Mouse (Mus musculus) hindbrain, embryonic 10.5 days (tissue): ENCODE data around the gene Ctnna2. TPM values are rescaled to one million over a fixed set of nuclear protein-coding genes. Genes with fewer than 3 reads are reported as not detected.

Experiments used
- DNase-seq: peaks from one replicate; pipeline ENCODE4 v3.0.0-alpha.2; 2017; ENCODE audit warnings: low spot score
- H3K27ac ChIP-seq: fragments of 300-500 bp; sonication (generic); 2 replicates; pipeline ENCODE4 v1.5.1; 2016; ENCODE audit warnings: mild to moderate bottlenecking, moderate library complexity
- H3K27me3 ChIP-seq: fragments of 300-500 bp; sonication (generic); 2 replicates; pipeline ENCODE4 v1.6.1; 2016; ENCODE audit warnings: mild to moderate bottlenecking; ENCODE audit not compliant: poor library complexity, insufficient read depth, severe bottlenecking
- H3K36me3 ChIP-seq: fragments of 300-500 bp; sonication (generic); 2 replicates; pipeline ENCODE4 v1.6.1; 2016; ENCODE audit warnings: mild to moderate bottlenecking, moderate library complexity
- H3K4me1 ChIP-seq: fragments of 300-500 bp; sonication (generic); replicated peaks from 2 replicates; pipeline ENCODE4 v1.6.1; 2016; ENCODE audit warnings: mild to moderate bottlenecking
- H3K4me3 ChIP-seq: fragments of 300-500 bp; sonication (generic); 2 replicates; pipeline ENCODE4 v1.5.1; 2016; ENCODE audit warnings: mild to moderate bottlenecking, moderate library complexity
- H3K9me3 ChIP-seq: fragments of 300-500 bp; sonication (generic); 2 replicates; pipeline ENCODE4 v1.6.1; 2016; ENCODE audit warnings: mild to moderate bottlenecking, moderate library complexity
- WGBS: fragments of 180-500 bp; shearing (Covaris S2); methylation state at CpG from one replicate; pipeline ENCODE4 v1.1.7; 2016; 5-methylcytosine and 5-hydroxymethylcytosine counted together
- polyA plus RNA-seq: library from polyadenylated mRNA; unstranded; fragments of >200 nt; fragmentation: Nextera tagmentation; extraction: Ambion mirVana; gene quantifications from 2 replicates; pipeline ENCODE4 v1.2.1, GENCODE M21; 2016

The Ctnna2 gene
- polyA plus RNA-seq, 1 experiment from 2014 or later: 42.5 TPM

DNA sequence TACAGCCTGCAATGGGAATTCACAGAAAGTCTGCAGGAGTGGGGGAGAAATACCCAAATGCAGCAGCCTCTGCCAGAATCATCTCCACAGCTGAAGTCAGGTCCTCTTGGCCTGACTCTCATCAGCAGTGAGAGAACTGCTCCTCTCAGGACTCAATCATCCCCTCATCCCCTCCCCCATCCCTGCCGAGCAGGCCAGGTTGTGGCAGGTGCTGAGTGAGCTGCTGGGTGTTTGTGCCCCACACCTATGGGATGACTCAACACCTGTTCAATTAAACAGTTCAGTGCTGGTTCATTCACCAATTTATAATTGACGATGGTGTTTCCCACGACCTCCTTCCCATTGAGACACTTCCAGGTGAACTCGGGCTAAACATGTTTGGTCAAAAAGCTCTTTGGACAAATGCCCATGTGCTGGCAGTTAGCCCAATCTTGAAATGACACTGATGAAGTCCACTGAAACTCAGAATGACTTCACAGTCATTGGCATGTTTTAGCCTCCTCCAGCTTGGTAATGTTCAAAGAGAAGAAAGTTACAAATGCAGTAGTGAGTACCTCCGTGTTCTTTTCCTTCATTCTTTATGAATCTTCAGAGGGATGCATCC lies 1000.1 kb downstream of the Ctnna2 start:
- WGBS: 76% methylated on average over 5 of the region's 5 CpGs
- no peaks in the 10 kb centered on the region for H3K36me3 ChIP-seq
- DNase-seq: no peak
- no peak overlapping the region for H3K27ac ChIP-seq
- no peaks in the 10 kb centered on the region for H3K27me3 ChIP-seq
- no peaks in the 10 kb centered on the region for H3K9me3 ChIP-seq
- no peak overlapping the region for H3K4me3 ChIP-seq
- H3K4me1 ChIP-seq: peaks cover 8% of the 10 kb centered on the region; the same call in 1 of the 2 replicates

DNA sequence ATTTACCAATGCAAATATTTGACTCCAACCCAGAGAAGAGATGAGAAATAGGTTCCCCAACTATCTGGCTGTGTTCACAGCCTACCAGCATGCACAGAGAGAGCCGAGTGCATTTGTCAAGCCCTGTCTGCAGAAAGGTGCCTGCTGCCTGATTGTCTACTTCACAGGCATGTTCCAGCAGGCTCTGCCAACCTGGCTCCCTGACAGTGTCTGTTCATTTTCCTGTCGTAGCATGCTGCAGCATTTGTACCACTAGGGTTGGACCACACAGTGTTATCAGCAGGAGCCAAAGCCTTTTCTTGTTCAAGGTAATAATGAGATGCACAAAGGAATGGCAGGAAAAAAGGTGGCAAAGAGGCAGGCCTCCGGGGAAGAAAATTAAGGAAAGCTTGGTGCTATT lies 1001.7 kb downstream of the Ctnna2 start:
- no peaks in the 10 kb centered on the region for H3K36me3 ChIP-seq
- peak; percentile 4 for DNase-seq
- no peak overlapping the region for H3K27ac ChIP-seq
- H3K27me3 ChIP-seq: no peaks in the 10 kb centered on the region
- no peaks in the 10 kb centered on the region for H3K9me3 ChIP-seq
- 18% methylated on average over 3 of the region's 3 CpGs for WGBS
- no peak overlapping the region for H3K4me3 ChIP-seq
- H3K4me1 ChIP-seq: peaks cover 8% of the 10 kb centered on the region; the same call in 1 of the 2 replicates

DNA sequence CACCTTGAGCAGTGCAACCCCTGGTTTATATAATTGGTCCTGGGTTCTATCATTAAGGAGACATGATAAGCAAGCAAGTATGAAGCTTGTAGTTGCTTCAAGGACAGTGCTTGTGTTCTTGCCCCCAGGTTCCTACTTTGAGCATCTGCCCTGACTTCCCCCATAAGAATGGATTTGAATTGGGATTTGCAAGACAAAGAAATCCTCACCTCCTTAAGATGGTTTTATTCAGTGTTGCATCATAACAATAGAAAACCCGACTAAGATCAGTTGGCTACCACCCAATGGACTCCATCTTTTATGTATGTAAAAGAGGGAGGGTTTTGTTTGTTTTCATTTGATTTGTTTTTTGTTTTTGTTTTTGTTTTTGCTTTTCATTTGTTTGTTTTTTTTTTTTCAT lies 1005.2 kb downstream of the Ctnna2 start:
- WGBS: 61% methylated on average over 1 of the region's 1 CpGs
- Histone ChIP-seq H3K36me3 (no peaks in the 10 kb centered on the region), H3K4me1 (peaks cover 8% of the 10 kb centered on the region; the same call in 1 of the 2 replicates), H3K27ac (no peak overlapping the region), H3K4me3 (no peak overlapping the region), H3K27me3 (no peaks in the 10 kb centered on the region), H3K9me3 (no peaks in the 10 kb centered on the region)
- DNase-seq: no peak

DNA sequence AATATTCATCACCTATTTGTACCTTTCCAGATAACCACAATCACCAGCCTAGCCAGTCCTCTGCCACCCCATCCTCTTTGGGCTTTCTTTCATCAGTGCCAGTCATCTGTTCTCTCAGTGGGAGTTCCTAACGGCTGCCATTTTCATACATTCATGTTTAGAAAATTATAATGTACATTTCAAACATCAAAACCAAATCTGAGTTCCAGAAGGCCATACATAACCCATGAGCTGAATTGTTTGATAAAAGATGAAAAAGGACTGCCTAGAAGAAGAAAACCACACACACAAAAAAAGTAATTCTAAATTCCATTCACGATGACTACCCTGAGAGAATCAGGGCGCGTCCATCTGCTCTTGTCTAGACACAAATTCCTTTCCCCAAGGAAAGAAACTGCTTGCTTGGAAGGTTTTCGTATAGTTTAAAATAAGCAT lies 1014.5 kb downstream of the Ctnna2 start:
- Histone ChIP-seq H3K4me3 (no peak overlapping the region), H3K27me3 (no peaks in the 10 kb centered on the region), H3K9me3 (no peaks in the 10 kb centered on the region), H3K4me1 (no peaks in the 10 kb centered on the region), H3K36me3 (no peaks in the 10 kb centered on the region), H3K27ac (no peak overlapping the region)
- no peak for DNase-seq
- WGBS: 85% methylated on average over 5 of the region's 5 CpGs

DNA sequence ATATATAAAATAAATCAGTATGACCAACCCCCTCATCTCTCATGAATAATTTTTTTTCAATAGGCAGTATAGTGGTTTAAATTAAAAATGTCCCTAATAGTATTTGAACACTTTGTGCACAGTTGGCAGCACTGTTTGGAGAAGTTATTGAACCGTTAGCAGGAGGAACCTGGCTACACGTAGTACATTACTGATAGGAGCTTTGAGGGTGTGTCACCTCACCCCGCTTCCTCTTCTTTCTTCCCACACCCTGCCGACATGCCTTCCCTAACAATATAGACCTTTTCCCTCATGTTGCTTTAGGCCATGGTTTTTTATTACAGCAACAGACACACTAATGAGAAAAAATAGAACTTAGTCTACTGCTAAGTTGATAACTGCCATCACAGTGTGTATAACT lies 1071.4 kb downstream of the Ctnna2 start:
- Histone ChIP-seq H3K27ac (no peak overlapping the region), H3K4me1 (no peaks in the 10 kb centered on the region), H3K27me3 (no peaks in the 10 kb centered on the region), H3K9me3 (no peaks in the 10 kb centered on the region), H3K36me3 (no peaks in the 10 kb centered on the region), H3K4me3 (no peak overlapping the region)
- 79% methylated on average over 4 of the region's 4 CpGs for whole genome bisulfite sequencing
- DNase-seq: no peak

DNA sequence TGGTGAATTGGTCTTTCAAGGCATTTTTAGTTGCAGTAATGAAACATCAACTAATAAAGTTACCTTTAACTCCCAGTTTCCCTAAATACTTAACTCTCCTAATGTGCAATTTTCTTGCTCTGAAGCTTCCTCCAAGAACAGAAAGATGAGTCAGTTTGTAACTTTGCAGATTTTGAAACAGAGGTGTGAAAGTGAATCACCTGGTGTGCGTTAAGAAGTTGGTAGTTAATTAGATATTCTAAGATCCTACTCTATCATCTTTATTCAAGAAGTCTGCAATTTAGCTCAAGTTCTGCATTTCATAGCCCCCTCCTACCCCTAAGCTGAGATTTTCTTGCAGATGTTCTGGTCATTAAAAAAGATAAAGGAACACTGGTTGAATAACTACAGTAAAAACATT lies 1082.3 kb downstream of the Ctnna2 start:
- Histone ChIP-seq H3K36me3 (no peaks in the 10 kb centered on the region), H3K27ac (no peak overlapping the region), H3K4me1 (no peaks in the 10 kb centered on the region), H3K27me3 (no peaks in the 10 kb centered on the region), H3K9me3 (no peaks in the 10 kb centered on the region), H3K4me3 (no peak overlapping the region)
- 85% methylated on average over 1 of the region's 1 CpGs for WGBS
- DNase-seq: no peak
